9 mouse cellular contexts compared by ENCODE assay signal in the genomic region with DNA sequence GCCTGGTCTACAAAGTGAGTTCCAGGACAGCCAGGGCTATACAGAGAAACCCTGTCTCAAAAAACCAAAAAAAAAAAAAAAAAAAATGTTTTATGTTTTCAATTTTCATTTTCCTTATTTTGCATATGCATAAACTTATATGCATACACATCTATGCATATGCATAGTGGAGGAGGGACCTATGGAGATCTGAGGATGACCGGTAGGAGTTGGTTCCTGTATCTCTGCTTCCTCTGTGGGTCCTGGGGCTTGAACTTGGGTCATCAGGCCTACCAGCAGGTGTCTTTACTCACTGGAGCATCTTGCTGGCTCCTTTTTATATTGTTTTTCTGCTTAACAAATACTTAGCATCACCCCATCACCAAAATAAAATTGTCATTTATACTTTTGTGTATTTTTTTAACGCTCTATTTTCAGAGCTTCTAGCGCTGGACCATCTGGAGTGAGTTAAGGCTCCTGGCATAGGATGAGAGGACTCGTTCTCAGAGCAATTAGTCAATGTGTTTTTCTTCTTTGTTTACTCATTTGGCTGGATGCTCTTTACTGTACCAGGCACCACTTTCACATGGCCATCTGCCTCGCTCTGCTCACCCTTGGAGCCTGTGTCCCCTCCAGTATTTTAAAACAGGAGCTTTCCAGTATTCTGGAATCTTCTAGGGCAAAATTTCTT.
A peak's percentile ranks its signal among the peaks of the same experiment; 100 is the strongest.
DNase-seq lines count a peak whose midpoint lies in the region; ATAC-seq and TF ChIP-seq lines count a peak whose summit lies in the region.
"Had no signal": no experiment of that assay in that cellular context is flagged by ENCODE, and none has a peak within 500 bp of the region (broad histone marks: within the 10 kb centered on the region; RNA-seq: fewer than 3 reads in every experiment).

No protein-coding gene starts in this region.

- DNase-seq in frontal cortex, postnatal 25 days (ENCODE audit: low spot score in 2 of 2): no peak
- DNase-seq in lung, postnatal 0 days (ENCODE audit: low spot score): no peak
- DNase-seq in lung, adult 2 months: no peak
- DNase-seq in forebrain, postnatal 0 days: peak; percentile 78
- DNase-seq in right cerebral cortex, postnatal 25 days: peak; percentile 22
- no peak for DNase-seq in thymus, adult 2 months

- H3K4me3 ChIP-seq in lung, postnatal 0 days (ENCODE audit: low read depth, low read length): no peak overlapping the region
- no peak overlapping the region for H3K4me3 ChIP-seq in lung, adult 2 months (replicated peaks; ENCODE audit: extremely low read depth, low read depth, low read length)
- no peak overlapping the region for H3K4me3 ChIP-seq in forebrain, postnatal 0 days (ENCODE audit: low read depth, low read length)
- no peak overlapping the region for H3K4me3 ChIP-seq in thymus, adult 2 months (ENCODE audit: control insufficient read depth, insufficient read depth, low read length)
- H3K4me3 ChIP-seq: liver, embryonic 12.5 days had no signal

- WGBS in lung, postnatal 0 days: 41% methylated on average over 5 of the region's 5 CpGs
- 57% methylated on average over 5 of the region's 5 CpGs for WGBS in lung, adult 2 months
- 34% methylated on average over 5 of the region's 5 CpGs for WGBS in forebrain, postnatal 0 days
- 93% methylated on average over 5 of the region's 5 CpGs for WGBS in thymus, adult 2 months

- TF ChIP-seq CTCF in lung, postnatal 0 days (IDR thresholded peaks at IDR 0.05): no peak
- no peak for TF ChIP-seq CTCF in lung, adult 2 months (IDR thresholded peaks at IDR 0.05; ENCODE audit: insufficient read depth, low read length)
- TF ChIP-seq CTCF in forebrain, postnatal 0 days (IDR thresholded peaks at IDR 0.05; ENCODE audit: low read depth): no peak
- no peak for TF ChIP-seq CTCF in thymus, adult 2 months (IDR thresholded peaks at IDR 0.05; ENCODE audit: borderline replicate concordance, control insufficient read depth, extremely low read depth, insufficient read depth, low read length, poor library complexity)

- no peak overlapping the region for H3K4me2 ChIP-seq in lung, postnatal 0 days (replicated peaks; ENCODE audit: low read depth, low read length)
- H3K4me2 ChIP-seq in forebrain, postnatal 0 days (ENCODE audit: low read depth): no peak overlapping the region
- H3K4me2 ChIP-seq: liver, embryonic 12.5 days had no signal

- no peak for TF ChIP-seq EP300 in lung, postnatal 0 days (IDR thresholded peaks at IDR 0.05)

- no peak overlapping the region for H3K27ac ChIP-seq in lung, postnatal 0 days (ENCODE audit: low read length)
- no peak overlapping the region for H3K27ac ChIP-seq in forebrain, postnatal 0 days (ENCODE audit: low read depth, low read length)
- H3K27ac ChIP-seq in thymus, adult 2 months (ENCODE audit: control insufficient read depth, insufficient read depth, low read length): no peak overlapping the region
- H3K27ac ChIP-seq: liver, embryonic 12.5 days had no signal

- no peak for TF ChIP-seq POLR2A in lung, adult 2 months (IDR thresholded peaks at IDR 0.05; ENCODE audit: borderline replicate concordance, extremely low read depth, low read depth, low read length)
- TF ChIP-seq POLR2A in thymus, adult 2 months (IDR thresholded peaks at IDR 0.05; ENCODE audit: control insufficient read depth, extremely low read depth, insufficient read depth, low read length, poor library complexity): no peak

- peak; percentile 89 for ATAC-seq in frontal cortex, adult (ENCODE audit: low TSS enrichment)
- ATAC-seq in lung, postnatal 0 days: peak; percentile 50
- peak; percentile 96 for ATAC-seq in forebrain, postnatal 0 days
- no peak for ATAC-seq in inflammation-experienced regulatory T-cells, adult 6 months
- ATAC-seq: liver, embryonic 12.5 days had no signal

- no peaks in the 10 kb centered on the region for H3K36me3 ChIP-seq in lung, postnatal 0 days (ENCODE audit: insufficient read depth, low read length)
- H3K36me3 ChIP-seq in forebrain, postnatal 0 days (ENCODE audit: insufficient read depth): no peaks in the 10 kb centered on the region
- H3K36me3 ChIP-seq in thymus, adult 2 months (ENCODE audit: control insufficient read depth, insufficient read depth, low read length): no peaks in the 10 kb centered on the region
- H3K36me3 ChIP-seq: liver, embryonic 12.5 days had no signal

- H3K9ac ChIP-seq in lung, postnatal 0 days (replicated peaks; ENCODE audit: low read depth): no peak overlapping the region
- no peak overlapping the region for H3K9ac ChIP-seq in forebrain, postnatal 0 days
- H3K9ac ChIP-seq: liver, embryonic 12.5 days had no signal

- no peaks in the 10 kb centered on the region; the same call in 1 of the 2 replicates for H3K4me1 ChIP-seq in lung, postnatal 0 days (ENCODE audit: insufficient read depth, low read depth, low read length)
- H3K4me1 ChIP-seq in lung, adult 2 months (ENCODE audit: control insufficient read depth, insufficient read depth, low read length): no peaks in the 10 kb centered on the region
- no peaks in the 10 kb centered on the region for H3K4me1 ChIP-seq in forebrain, postnatal 0 days (ENCODE audit: insufficient read depth)
- peaks cover 4% of the 10 kb centered on the region for H3K4me1 ChIP-seq in thymus, adult 2 months (replicated peaks; ENCODE audit: control insufficient read depth, insufficient read depth, low read length)
- H3K4me1 ChIP-seq: liver, embryonic 12.5 days had no signal

- H3K27me3 ChIP-seq in lung, postnatal 0 days (replicated peaks; ENCODE audit: insufficient read depth, low read length): no peaks in the 10 kb centered on the region
- no peaks in the 10 kb centered on the region for H3K27me3 ChIP-seq in forebrain, postnatal 0 days (ENCODE audit: insufficient read depth, low read length)
- H3K27me3 ChIP-seq in thymus, adult 2 months (ENCODE audit: control insufficient read depth, insufficient read depth, low read length): no peaks in the 10 kb centered on the region
- H3K27me3 ChIP-seq: liver, embryonic 12.5 days had no signal

- no peaks in the 10 kb centered on the region for H3K9me3 ChIP-seq in lung, postnatal 0 days (ENCODE audit: low read length)
- no peaks in the 10 kb centered on the region for H3K9me3 ChIP-seq in forebrain, postnatal 0 days (ENCODE audit: low read length)
- H3K9me3 ChIP-seq: liver, embryonic 12.5 days had no signal

Comparison
In these comparisons a context has a peak if more than half of its experiments do, and no peak if none do; other contexts are left out.
1. DNase-seq: peak in forebrain, postnatal 0 days (single experiment) and right cerebral cortex, postnatal 25 days (single experiment); none in frontal cortex, postnatal 25 days (0 of 2), lung, postnatal 0 days (single experiment), lung, adult 2 months (single experiment) and thymus, adult 2 months (single experiment).